Mouse (Mus musculus) myocyte (in vitro differentiated cells): ENCODE measurements around the gene Lpp.

Experiments used
- E2F4 ChIP-seq: IDR thresholded peaks from one replicate; pipeline ENCODE4 v1.6.1; 2011; ENCODE audit warnings: mild to moderate bottlenecking, control low read depth, moderate library complexity; ENCODE audit not compliant: insufficient read depth
- MAX ChIP-seq: IDR thresholded peaks from one replicate; pipeline ENCODE4 v1.6.1; 2011; ENCODE audit warnings: low read depth, mild to moderate bottlenecking, control low read depth
- MYOG ChIP-seq, 3 experiments: IDR thresholded peaks; one replicate each; pipeline ENCODE4 v1.6.1; 2011; ENCODE audit warnings: control low read depth in 2 of 3, low read depth in 2 of 3, mild to moderate bottlenecking in 2 of 3; ENCODE audit not compliant: insufficient read length in 2 of 3, control insufficient read depth in 1 of 3, insufficient read depth in 1 of 3
- POLR2A ChIP-seq: IDR thresholded peaks from one replicate; pipeline ENCODE4 v1.6.1; 2011; ENCODE audit warnings: low read depth, mild to moderate bottlenecking, control low read depth, moderate library complexity; ENCODE audit not compliant: insufficient read length
- POLR2AphosphoS2 ChIP-seq: IDR thresholded peaks from one replicate; pipeline ENCODE4 v1.6.1; 2011; ENCODE audit warnings: low read depth, control low read depth; ENCODE audit not compliant: insufficient read length
- TCF12 ChIP-seq: IDR thresholded peaks from one replicate; pipeline ENCODE4 v1.6.1; 2011; ENCODE audit warnings: mild to moderate bottlenecking, control low read depth; ENCODE audit not compliant: poor library complexity, insufficient read depth, severe bottlenecking
- USF1 ChIP-seq: IDR thresholded peaks from one replicate; pipeline ENCODE4 v1.6.1; 2011; ENCODE audit warnings: low read depth, mild to moderate bottlenecking, control low read depth, moderate library complexity

DNA sequence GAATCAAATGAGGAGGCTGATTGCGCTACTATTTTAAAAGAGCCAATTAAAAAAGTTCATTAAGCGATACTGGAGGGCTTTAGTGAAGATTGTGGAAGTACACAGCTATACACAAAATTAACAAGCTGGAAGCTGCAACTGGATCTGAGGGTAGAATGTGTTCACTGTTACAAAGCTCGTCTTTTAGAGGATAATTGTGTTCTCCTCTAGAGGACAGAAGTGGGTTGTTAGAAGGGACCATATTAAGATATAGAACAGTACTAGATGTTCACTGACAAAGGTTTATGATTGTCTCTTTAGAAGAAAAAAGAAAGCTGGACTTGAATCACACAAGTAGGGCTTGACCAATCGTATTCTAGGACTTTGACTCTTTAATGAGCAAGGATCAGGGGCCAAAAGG, 27.4 kb upstream of the Lpp start:
- TF ChIP-seq POLR2A (no peak), TCF12 (no peak), MYOG (IDR thresholded peaks at IDR 0.05; ENCODE audit: control insufficient read depth in 1 of 3, insufficient read depth in 1 of 3, insufficient read length in 2 of 3, low read depth in 2 of 3) (no peak), POLR2AphosphoS2 (no peak), E2F4 (no peak), MAX (no peak), USF1 (no peak)
